Mouse (Mus musculus): ENCODE results near the gene Hs6st3. TPM values are rescaled to one million over a fixed set of nuclear protein-coding genes. Genes with fewer than 3 reads are reported as not detected.

Gene Hs6st3
- 28.9 and 36.6 TPM in 2 replicates for total RNA-seq (2014; rRNA removed)
- polyA plus RNA-seq (2015; fragmentation: Nextera tagmentation; extraction: Ambion mirVana), result 0.98 and 1.8 TPM in 2 replicates

DNA sequence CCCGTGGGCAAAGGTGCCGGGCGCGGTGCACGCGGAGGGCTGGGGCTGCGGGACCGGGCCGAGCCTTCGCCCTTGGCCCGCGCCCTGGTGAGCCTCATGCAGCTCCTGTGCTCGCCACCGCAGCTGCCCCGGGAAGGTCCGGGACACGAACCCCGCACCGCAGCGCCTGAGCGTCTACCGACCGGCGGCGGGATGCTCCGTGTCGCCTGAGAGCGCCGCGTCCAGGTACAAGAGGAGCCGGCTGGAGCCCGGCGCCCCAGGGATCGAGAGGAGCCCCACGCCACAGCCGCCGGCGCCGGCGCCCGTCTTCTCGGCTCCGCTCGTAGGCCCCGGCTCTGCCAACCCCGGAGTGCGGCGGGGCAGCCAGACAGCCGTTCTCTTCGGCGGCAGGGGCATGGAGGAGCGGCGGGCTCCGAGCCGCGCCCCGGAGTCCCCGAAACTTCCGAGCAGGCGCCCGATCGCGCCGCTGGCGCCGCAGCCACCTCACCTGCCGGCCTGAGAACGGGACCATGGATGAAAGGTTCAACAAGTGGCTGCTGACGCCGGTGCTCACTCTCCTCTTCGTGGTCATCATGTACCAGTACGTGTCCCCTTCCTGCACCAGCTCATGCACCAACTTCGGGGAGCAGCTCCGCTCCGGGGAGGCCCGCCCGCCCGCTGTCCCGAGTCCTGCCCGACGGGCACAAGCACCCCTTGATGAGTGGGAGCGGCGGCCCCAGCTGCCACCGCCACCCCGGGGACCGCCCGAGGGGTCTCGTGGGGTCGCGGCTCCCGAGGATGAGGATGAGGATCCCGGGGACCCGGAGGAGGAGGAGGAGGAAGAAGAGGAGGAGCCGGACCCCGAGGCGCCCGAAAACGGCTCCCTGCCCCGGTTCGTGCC lies at the start of gene Hs6st3:
Gene Hs6st3 (plus strand): TSS at position 436 of the 880 bp plus-strand sequence.
- peaks cover 8% of the 10 kb centered on the region; the same call in 1 of the 2 replicates for H3K27me3 ChIP-seq (ENCODE audit: insufficient read depth, low read length)
- H3K36me3 ChIP-seq (ENCODE audit: insufficient read depth, low read length), result no peaks in the 10 kb centered on the region
- no peaks in the 10 kb centered on the region for H3K4me1 ChIP-seq (ENCODE audit: insufficient read depth, low read length)
- H3K9ac ChIP-seq (replicated peaks; ENCODE audit: low read length, poor library complexity, severe bottlenecking), result peak within 1 kb of the TSS; percentile 57
- peak within 1 kb of the TSS; percentile 96 for H3K4me2 ChIP-seq (ENCODE audit: low read depth, low read length, poor library complexity, severe bottlenecking)
- WGBS, result under 1% methylated on average over 68 of the region's 100 CpGs
- H3K27ac ChIP-seq (ENCODE audit: low read depth, low read length), result no peak within 1 kb of the TSS; the same call in 1 of the 2 replicates
- DNase-seq (ENCODE audit: low spot score) (no peak), ATAC-seq (ENCODE audit: low FRiP score) (peak; percentile 32)
- H3K4me3 ChIP-seq (ENCODE audit: low read depth, low read length), result peak within 1 kb of the TSS; percentile 77
- no peak for TF ChIP-seq CTCF (IDR thresholded peaks at IDR 0.05)
- H3K9me3 ChIP-seq (ENCODE audit: low read length), result no peaks in the 10 kb centered on the region

DNA sequence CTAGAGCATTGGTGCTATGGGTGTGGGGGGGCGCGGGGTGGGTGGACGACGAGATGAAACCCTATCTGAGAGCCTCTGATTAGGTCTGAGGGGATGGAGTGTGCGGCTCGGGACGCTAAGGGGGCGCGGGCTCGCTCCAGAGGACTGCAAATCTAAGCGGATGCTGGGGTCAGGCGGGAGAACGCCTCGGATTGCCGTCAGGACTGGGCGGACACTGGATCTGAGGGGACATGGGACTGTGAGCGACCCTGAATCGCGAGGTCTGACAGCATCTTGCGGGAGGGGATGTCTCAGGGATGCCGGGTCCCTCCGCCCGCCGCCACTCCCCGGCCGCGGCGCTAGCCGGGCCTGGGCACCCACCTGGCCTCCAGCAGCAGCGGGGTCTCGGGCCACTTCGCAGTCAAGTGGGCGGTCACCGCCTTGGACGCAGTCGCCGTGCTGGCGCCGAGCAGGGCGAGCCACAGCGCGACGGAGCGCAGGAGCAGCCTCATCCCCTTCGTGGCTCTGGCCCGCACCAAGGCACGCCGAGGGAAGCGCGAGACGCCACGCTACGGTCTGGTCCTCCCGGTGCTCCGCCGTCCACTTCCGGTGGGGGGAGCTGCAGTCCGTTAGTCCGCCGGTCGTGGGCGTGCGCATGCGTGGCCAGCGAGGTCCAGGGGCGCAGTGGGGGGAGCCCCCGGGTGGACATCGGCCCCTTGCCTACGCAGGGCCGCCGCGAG lies 39.1 kb upstream of the Hs6st3 start, which contains the start of gene Uggt2:
Gene Uggt2 (minus strand): TSS at position 580 of the 719 bp plus-strand sequence.
- Histone ChIP-seq H3K4me2 (ENCODE audit: low read depth, low read length, poor library complexity, severe bottlenecking) (peak within 1 kb of the TSS; percentile 79), H3K4me3 (ENCODE audit: low read depth, low read length) (peak within 1 kb of the TSS; percentile 85), H3K36me3 (ENCODE audit: insufficient read depth, low read length) (no peaks in the 10 kb centered on the region), H3K27me3 (ENCODE audit: insufficient read depth, low read length) (no peaks in the 10 kb centered on the region), H3K4me1 (ENCODE audit: insufficient read depth, low read length) (peaks cover 7% of the 10 kb centered on the region; the same call in 1 of the 2 replicates), H3K9me3 (ENCODE audit: low read length) (no peaks in the 10 kb centered on the region), H3K9ac (replicated peaks; ENCODE audit: low read length, poor library complexity, severe bottlenecking) (peak within 1 kb of the TSS; percentile 83), H3K27ac (ENCODE audit: low read depth, low read length) (peak within 1 kb of the TSS; percentile 83)
- ATAC-seq (ENCODE audit: low FRiP score) (peak; percentile 96), DNase-seq (ENCODE audit: low spot score) (peak; percentile 92)
- peak; percentile 77 for TF ChIP-seq CTCF (IDR thresholded peaks at IDR 0.05)
- under 1% methylated on average over 69 of the region's 72 CpGs for WGBS

DNA sequence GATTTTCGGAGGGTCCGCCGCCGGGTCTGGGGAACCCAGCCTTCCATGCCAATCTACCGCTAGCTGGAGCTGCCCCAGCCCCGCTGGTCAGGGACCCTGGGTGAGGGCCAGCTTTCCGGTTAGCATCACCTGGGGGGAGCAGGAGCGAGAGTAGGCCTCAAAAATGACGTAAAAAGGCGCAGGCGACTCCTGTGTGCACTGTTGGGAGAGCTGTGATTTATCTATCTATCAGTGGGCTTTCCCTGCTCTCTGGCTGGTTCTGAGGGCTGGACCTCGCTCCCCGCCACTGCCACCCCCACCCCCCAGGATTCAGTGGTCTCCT lies 38.6 kb upstream of the Hs6st3 start:
- Histone ChIP-seq H3K27me3 (ENCODE audit: insufficient read depth, low read length) (no peaks in the 10 kb centered on the region), H3K4me2 (ENCODE audit: low read depth, low read length, poor library complexity, severe bottlenecking) (peak overlapping the region; percentile 79), H3K4me3 (ENCODE audit: low read depth, low read length) (peak overlapping the region; percentile 85), H3K4me1 (ENCODE audit: insufficient read depth, low read length) (peaks cover 7% of the 10 kb centered on the region; the same call in 1 of the 2 replicates), H3K36me3 (ENCODE audit: insufficient read depth, low read length) (no peaks in the 10 kb centered on the region), H3K27ac (ENCODE audit: low read depth, low read length) (peak overlapping the region; percentile 83), H3K9ac (replicated peaks; ENCODE audit: low read length, poor library complexity, severe bottlenecking) (peak overlapping the region; percentile 83), H3K9me3 (ENCODE audit: low read length) (no peaks in the 10 kb centered on the region)
- no peak for TF ChIP-seq CTCF (IDR thresholded peaks at IDR 0.05)
- ATAC-seq (ENCODE audit: low FRiP score), result peak; percentile 80
- no peak for DNase-seq (ENCODE audit: low spot score)
- WGBS, result 1% methylated on average over 8 of the region's 13 CpGs

DNA sequence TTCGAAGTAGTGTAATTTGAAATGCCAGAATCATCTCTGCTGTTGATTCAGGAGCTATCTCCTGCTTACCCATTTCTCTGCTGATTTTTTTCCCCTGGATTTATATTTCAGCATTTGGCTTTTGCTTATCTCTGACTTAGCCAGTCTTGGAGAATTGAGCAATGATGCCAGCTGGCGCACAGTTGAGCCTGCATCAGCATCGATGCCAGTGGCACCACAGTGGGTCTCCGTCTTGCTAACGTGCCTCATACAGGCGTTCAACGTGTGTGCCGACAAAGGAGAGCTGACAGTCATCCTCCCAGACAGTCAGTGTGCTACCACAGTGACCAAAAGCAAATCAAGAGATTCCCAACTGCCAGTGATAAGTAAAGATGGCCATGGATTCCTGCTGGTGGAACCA lies 30.6 kb upstream of the Hs6st3 start:
- DNase-seq (ENCODE audit: low spot score) (peak; percentile 58), ATAC-seq (ENCODE audit: low FRiP score) (no peak)
- Histone ChIP-seq H3K27me3 (ENCODE audit: insufficient read depth, low read length) (no peaks in the 10 kb centered on the region), H3K27ac (ENCODE audit: low read depth, low read length) (no peak overlapping the region), H3K4me1 (ENCODE audit: insufficient read depth, low read length) (no peaks in the 10 kb centered on the region), H3K9ac (replicated peaks; ENCODE audit: low read length, poor library complexity, severe bottlenecking) (no peak overlapping the region), H3K4me2 (ENCODE audit: low read depth, low read length, poor library complexity, severe bottlenecking) (no peak overlapping the region), H3K9me3 (ENCODE audit: low read length) (no peaks in the 10 kb centered on the region), H3K36me3 (ENCODE audit: insufficient read depth, low read length) (no peaks in the 10 kb centered on the region), H3K4me3 (ENCODE audit: low read depth, low read length) (no peak overlapping the region)
- 86% methylated on average over 8 of the region's 8 CpGs for WGBS
- TF ChIP-seq CTCF (IDR thresholded peaks at IDR 0.05), result no peak

DNA sequence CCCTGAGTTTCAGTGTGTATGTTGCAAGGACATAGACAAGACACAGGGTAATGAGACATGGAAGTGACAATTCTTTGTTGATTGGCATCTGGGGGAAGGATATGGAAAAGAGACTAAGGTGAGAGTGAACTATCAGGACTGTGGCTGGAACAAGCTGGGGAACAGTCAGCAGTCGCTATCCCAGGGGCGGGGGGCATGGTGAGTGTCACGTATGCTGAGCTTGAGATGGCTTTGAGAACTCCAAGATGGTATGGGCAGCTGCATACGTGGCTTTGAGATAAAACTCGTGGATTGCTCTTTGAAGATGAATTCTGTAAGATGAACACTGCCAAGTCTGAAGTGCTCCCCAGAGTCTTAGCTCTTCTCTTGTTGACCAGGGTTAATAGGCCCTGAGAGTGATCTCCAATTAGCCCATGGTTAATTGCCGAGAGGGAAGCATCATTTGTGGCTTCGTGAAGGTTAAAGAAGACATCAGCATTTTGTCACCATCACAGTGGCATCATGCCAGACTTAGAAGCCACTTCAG lies 29.3 kb upstream of the Hs6st3 start:
- no peaks in the 10 kb centered on the region for H3K4me1 ChIP-seq (ENCODE audit: insufficient read depth, low read length)
- no peak overlapping the region for H3K4me3 ChIP-seq (ENCODE audit: low read depth, low read length)
- no peak overlapping the region for H3K4me2 ChIP-seq (ENCODE audit: low read depth, low read length, poor library complexity, severe bottlenecking)
- no peak for DNase-seq (ENCODE audit: low spot score)
- no peaks in the 10 kb centered on the region for H3K27me3 ChIP-seq (ENCODE audit: insufficient read depth, low read length)
- no peaks in the 10 kb centered on the region for H3K36me3 ChIP-seq (ENCODE audit: insufficient read depth, low read length)
- no peak overlapping the region for H3K9ac ChIP-seq (replicated peaks; ENCODE audit: low read length, poor library complexity, severe bottlenecking)
- no peak overlapping the region for H3K27ac ChIP-seq (ENCODE audit: low read depth, low read length)
- TF ChIP-seq CTCF (IDR thresholded peaks at IDR 0.05), result no peak
- no peaks in the 10 kb centered on the region for H3K9me3 ChIP-seq (ENCODE audit: low read length)
- ATAC-seq (ENCODE audit: low FRiP score), result no peak
- 67% methylated on average over 7 of the region's 7 CpGs for WGBS
